Mouse (Mus musculus) T-cell, adult 2 months (primary cell): ENCODE measurements around the gene Bzw2.

ENCODE experiments used
- DNase-seq: peaks from one replicate; pipeline ENCODE4 v3.0.0; 2022; ENCODE audit warnings: low spot score

Bzw2 gene

GRCm38 (mm10) chr12:36070231-36070630 is 87.6 kb downstream of the Bzw2 start:
- no peak for DNase-seq

- no peak for DNase-seq
Observed at GRCm38 (mm10) chr12:36067538-36067937, 90.3 kb downstream of the Bzw2 start.

GRCm38 (mm10) chr12:36065911-36066310 is 92.0 kb downstream of the Bzw2 start:
- no peak for DNase-seq

- DNase-seq = no peak
Observed at GRCm38 (mm10) chr12:36057699-36058098, 100.2 kb downstream of the Bzw2 start.

- no peak for DNase-seq
Observed at GRCm38 (mm10) chr12:36050276-36050675, 107.6 kb downstream of the Bzw2 start.

DNA sequence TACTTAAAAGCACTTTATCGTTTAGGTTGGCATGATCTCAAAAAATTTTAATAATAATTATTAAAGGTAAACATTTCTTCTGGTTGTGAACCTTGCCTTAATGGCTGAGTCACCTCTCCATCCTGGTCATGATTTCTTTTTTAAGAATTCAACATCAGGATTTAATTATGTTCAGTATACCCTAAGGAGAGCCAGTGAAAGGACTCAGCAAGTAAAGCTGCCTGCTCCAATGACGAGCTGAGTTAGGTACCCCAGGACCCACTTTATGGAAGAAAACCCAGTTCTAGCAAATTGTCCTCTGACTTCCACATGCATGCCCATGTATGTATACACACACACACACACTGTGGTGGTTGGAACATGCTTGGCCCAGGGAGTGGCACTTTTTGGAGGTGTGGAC is 110.3 kb downstream of the Bzw2 start:
- no peak for DNase-seq

DNA sequence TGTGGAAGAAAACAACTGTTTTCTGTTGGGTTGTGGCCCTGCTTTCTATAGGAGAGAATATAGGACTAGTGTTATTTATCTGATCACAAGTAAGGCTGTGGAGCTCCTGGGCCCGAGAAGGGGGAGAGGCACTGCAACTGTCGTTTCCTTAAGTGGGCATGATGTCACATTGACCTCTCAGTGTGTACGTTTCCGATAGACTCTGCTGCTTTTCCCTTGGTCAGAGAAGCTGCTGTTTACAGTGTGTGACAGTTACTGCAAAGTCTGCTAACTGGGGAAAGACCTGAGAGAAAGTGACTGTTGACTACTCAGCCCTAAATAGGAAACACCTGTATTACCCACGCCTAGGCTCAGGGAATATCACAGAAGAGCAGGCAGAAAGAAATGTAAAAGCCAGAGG is 111.7 kb downstream of the Bzw2 start:
- DNase-seq = no peak

DNA sequence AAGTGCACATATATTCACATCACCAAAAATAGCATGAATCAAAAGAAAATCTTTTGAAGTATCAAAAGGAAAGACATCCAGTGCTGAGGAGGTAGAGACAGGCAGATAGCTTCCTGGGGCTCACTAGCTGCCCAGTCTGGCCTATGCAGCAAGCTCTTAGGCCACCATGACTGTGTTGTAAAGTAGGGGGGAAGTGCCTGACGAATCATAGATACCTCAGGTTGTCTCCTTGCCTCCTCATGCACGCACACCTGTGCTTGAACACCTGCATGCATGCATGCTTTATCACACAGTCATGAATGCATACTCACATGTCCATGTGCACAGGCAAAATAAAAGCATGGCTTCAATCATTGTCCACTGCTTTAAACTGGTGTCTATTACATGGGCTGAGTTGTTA is 113.2 kb downstream of the Bzw2 start:
- no peak for DNase-seq

GRCm38 (mm10) chr12:36042348-36042778 is 115.5 kb downstream of the Bzw2 start, which contains the start of gene Tspan13:
TSS of gene Tspan13 (minus strand) at chr12:36042500.
- DNase-seq = peak; percentile 92
